Mouse (Mus musculus) forebrain, embryonic 13.5 days (tissue): ENCODE measurements at regions not wholly inside any gene's neighbourhood (a gene's known extent, or its start where the extent isn't known, plus 50 kb on each side); places are given as distances from the start of the nearest gene placed in this dataset.

Experiments
- ATAC-seq: fragments of 200-750 bp; cut with Nextera tagmentation; 2 replicates; pipeline ENCODE4 v1.8.0; 2017
- H3K27ac ChIP-seq: fragments of 300-500 bp; sonication (generic); 2 replicates; pipeline ENCODE4 v1.5.1; 2015; ENCODE audit warnings: inconsistent platforms, mild to moderate bottlenecking, moderate library complexity
- H3K27me3 ChIP-seq: fragments of 300-500 bp; sonication (generic); 2 replicates; pipeline ENCODE4 v1.6.1; 2015; ENCODE audit warnings: mild to moderate bottlenecking, inconsistent platforms
- H3K36me3 ChIP-seq: fragments of 300-500 bp; sonication (generic); 2 replicates; pipeline ENCODE4 v1.6.1; 2015; ENCODE audit warnings: mild to moderate bottlenecking, inconsistent platforms; ENCODE audit not compliant: poor library complexity, severe bottlenecking
- H3K4me1 ChIP-seq: fragments of 300-500 bp; sonication (generic); 2 replicates; pipeline ENCODE4 v1.6.1; 2015; ENCODE audit warnings: inconsistent platforms
- H3K4me2 ChIP-seq: fragments of 300-500 bp; sonication (generic); 2 replicates; pipeline ENCODE4 v1.6.1; 2015; ENCODE audit warnings: inconsistent platforms, mild to moderate bottlenecking, moderate library complexity
- H3K4me3 ChIP-seq: fragments of 300-500 bp; sonication (generic); 2 replicates; pipeline ENCODE4 v1.5.1; 2015; ENCODE audit warnings: mild to moderate bottlenecking, inconsistent platforms
- H3K9ac ChIP-seq: fragments of 300-500 bp; sonication (generic); 2 replicates; pipeline ENCODE4 v1.6.1; 2015; ENCODE audit warnings: mild to moderate bottlenecking, inconsistent platforms
- H3K9me3 ChIP-seq: fragments of 300-500 bp; sonication (generic); replicated peaks from 2 replicates; pipeline ENCODE4 v1.6.1; 2016; ENCODE audit warnings: inconsistent platforms
- WGBS: fragments of 180-500 bp; shearing (Covaris S2); methylation state at CpG from one replicate; pipeline ENCODE4 v1.1.7; 2015; 5-methylcytosine and 5-hydroxymethylcytosine counted together

DNA sequence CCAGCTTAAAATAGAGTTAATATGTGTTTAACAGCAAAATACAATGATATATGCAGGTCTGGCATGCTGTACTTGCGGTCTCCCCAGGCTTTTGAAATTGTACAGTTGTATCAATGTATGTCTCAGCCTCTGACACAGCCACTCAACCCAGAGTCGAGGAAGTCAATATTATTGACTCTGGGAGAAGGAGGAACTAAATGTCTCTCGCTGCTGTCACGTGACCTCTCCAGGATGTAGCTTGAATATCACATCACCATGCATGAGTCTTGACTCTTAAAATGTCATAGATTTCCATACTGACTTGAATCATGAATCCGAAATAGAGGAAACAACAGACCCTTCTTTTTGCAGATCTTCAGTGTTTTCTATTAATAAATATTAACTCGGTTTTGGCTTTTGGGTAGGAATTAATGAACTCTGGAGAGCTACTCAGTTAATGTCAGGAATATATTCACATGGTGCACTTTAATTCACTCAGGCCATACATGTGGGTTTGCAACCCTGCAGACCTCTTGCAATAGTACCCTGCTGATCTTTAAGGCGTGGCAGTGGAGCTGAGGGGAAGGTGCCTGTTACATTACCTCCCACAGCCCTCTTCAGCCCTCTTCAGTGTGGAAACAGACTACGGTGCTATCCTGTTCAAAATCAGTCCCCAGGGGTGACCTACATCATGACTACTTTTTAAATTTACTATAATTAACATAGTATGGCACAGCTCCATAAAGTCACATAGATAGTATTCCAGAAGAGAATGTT lies 102.7 kb upstream of the Foxn2 start:
- H3K27ac ChIP-seq: no peak overlapping the region
- no peaks in the 10 kb centered on the region for H3K27me3 ChIP-seq
- 90% methylated on average over 8 of the region's 8 CpGs for WGBS
- H3K9ac ChIP-seq: no peak overlapping the region
- ATAC-seq: no peak
- H3K9me3 ChIP-seq: no peaks in the 10 kb centered on the region
- no peak overlapping the region for H3K4me3 ChIP-seq
- H3K4me2 ChIP-seq: no peak overlapping the region
- no peaks in the 10 kb centered on the region for H3K36me3 ChIP-seq
- no peaks in the 10 kb centered on the region for H3K4me1 ChIP-seq

GRCm38 (mm10) chr17:88341141-88341540 lies 99.4 kb upstream of the Foxn2 start:
- no peak overlapping the region for H3K9ac ChIP-seq
- no peak overlapping the region for H3K4me3 ChIP-seq
- H3K36me3 ChIP-seq: no peaks in the 10 kb centered on the region
- no peak overlapping the region for H3K27ac ChIP-seq
- no peaks in the 10 kb centered on the region for H3K9me3 ChIP-seq
- H3K4me1 ChIP-seq: no peaks in the 10 kb centered on the region
- no peak overlapping the region for H3K4me2 ChIP-seq
- no peak for ATAC-seq
- H3K27me3 ChIP-seq: no peaks in the 10 kb centered on the region
- 64% methylated on average over 5 of the region's 5 CpGs for WGBS

GRCm38 (mm10) chr17:88341599-88341998 lies 98.9 kb upstream of the Foxn2 start:
- no peak for ATAC-seq
- Histone ChIP-seq H3K27me3 (no peaks in the 10 kb centered on the region), H3K27ac (no peak overlapping the region), H3K4me2 (no peak overlapping the region), H3K9me3 (no peaks in the 10 kb centered on the region), H3K9ac (no peak overlapping the region), H3K4me1 (no peaks in the 10 kb centered on the region), H3K4me3 (no peak overlapping the region), H3K36me3 (no peaks in the 10 kb centered on the region)
- WGBS: 84% methylated on average over 5 of the region's 5 CpGs

DNA sequence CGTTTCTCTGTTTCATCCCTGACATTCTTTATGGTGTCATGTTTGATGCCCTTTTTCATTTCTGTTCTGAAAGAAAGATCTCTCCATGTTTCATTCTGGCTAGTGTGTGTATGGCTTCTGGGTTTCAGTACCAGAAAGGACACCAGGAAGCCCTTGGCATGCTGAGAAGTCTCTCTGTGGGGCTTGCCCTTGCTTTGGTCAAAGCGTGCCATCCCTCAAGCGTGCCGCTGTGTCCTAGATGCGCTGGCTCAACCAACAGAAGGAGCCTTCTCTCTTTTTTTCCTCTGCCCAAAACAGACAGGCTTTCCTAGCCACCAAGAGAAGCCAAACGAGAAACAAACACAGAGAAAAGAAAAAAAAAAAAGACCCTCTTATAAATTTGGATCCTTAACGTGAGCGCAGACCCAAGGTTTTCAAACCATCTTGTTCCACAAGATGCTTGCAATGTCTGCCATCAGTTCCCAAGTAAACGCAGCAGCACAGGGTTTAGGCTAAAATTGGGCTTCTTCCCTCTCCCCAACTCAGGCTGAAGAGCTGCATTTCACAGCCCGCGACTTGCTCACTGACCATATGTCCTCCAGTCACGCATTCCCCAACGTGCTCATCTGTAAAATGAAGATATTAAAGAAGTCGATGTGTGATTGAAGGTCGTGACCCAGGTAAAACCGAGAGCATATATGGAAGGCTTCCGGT lies 97.3 kb upstream of the Foxn2 start:
- no peak for ATAC-seq
- Histone ChIP-seq H3K27me3 (no peaks in the 10 kb centered on the region), H3K36me3 (no peaks in the 10 kb centered on the region), H3K4me3 (no peak overlapping the region), H3K27ac (no peak overlapping the region), H3K9ac (no peak overlapping the region), H3K4me1 (no peaks in the 10 kb centered on the region), H3K4me2 (no peak overlapping the region), H3K9me3 (no peaks in the 10 kb centered on the region)
- 89% methylated on average over 17 of the region's 17 CpGs for WGBS

GRCm38 (mm10) chr17:88345433-88345832 lies 95.1 kb upstream of the Foxn2 start:
- no peak for ATAC-seq

DNA sequence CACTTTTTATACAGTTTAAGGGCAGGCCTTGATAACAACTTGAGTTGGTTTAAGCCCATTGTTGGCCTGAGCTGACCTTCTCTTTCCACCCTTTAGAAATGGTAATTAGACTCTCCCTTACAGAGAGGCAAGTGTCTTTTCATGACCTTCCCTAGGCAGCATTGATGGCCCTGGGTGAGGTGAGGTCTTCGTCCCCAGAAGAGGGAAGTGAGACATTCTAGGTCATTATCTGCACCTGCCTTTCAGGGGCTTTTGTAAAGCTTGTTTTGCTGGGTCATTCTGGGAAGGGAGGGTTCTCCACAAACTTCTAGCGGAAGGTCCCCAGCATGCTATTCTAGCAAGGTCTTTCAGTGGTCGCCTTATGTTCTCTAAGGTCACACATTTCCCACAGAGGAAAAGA lies 93.6 kb upstream of the Foxn2 start:
- no peak overlapping the region for H3K9ac ChIP-seq
- no peak overlapping the region for H3K4me3 ChIP-seq
- H3K27ac ChIP-seq: no peak overlapping the region
- no peak overlapping the region for H3K4me2 ChIP-seq
- no peaks in the 10 kb centered on the region for H3K9me3 ChIP-seq
- WGBS: 55% methylated on average over 3 of the region's 3 CpGs
- H3K4me1 ChIP-seq: no peaks in the 10 kb centered on the region
- no peak for ATAC-seq
- H3K36me3 ChIP-seq: no peaks in the 10 kb centered on the region
- no peaks in the 10 kb centered on the region for H3K27me3 ChIP-seq

More at GRCm38 (mm10) chr17:88345433-88345832, 95.1 kb upstream of the Foxn2 start:
- H3K9ac ChIP-seq: no peak overlapping the region
- WGBS: 80% methylated on average over 9 of the region's 9 CpGs
- no peaks in the 10 kb centered on the region for H3K4me1 ChIP-seq
- no peak overlapping the region for H3K27ac ChIP-seq
- H3K4me3 ChIP-seq: no peak overlapping the region
- no peak overlapping the region for H3K4me2 ChIP-seq
- H3K27me3 ChIP-seq: no peaks in the 10 kb centered on the region
- H3K9me3 ChIP-seq: no peaks in the 10 kb centered on the region
- H3K36me3 ChIP-seq: no peaks in the 10 kb centered on the region

DNA sequence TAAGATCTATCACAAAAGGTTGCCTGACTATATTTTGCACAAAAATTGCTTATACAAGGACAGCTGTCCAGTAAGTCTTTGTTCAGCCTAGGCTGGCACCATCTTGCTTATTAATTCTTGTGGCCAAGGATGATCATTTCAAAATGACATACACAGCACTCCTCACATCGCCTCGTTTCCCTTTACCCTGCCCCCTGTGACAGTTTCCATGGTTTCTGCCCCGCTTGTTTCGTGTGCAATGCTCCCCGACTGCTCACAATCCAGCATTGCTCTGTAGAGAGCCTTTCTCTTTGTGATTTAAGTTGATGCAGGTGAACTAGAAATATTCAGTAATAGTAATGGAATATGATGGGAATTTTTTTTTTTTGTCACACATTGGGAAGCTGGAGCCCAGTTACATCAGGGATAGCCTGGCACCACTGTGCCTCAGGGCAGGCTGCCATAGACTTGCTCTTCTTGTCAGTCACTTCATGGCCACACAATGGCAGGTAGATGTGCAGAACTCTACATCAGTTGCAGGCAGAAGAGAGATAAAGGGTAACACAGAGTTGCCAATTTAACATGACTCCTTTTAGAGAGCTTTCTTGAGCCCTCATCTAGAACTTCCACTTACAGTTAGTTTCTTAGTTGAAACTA lies 90.6 kb upstream of the Foxn2 start:
- Histone ChIP-seq H3K27ac (no peak overlapping the region), H3K9me3 (0 out of 2 replicates have a peak, but pooled peaks cover 6% of the 10 kb centered on the region), H3K4me3 (no peak overlapping the region), H3K4me2 (no peak overlapping the region), H3K36me3 (no peaks in the 10 kb centered on the region), H3K27me3 (no peaks in the 10 kb centered on the region), H3K9ac (no peak overlapping the region), H3K4me1 (no peaks in the 10 kb centered on the region)
- ATAC-seq: no peak
- WGBS: 72% methylated on average over 5 of the region's 5 CpGs

DNA sequence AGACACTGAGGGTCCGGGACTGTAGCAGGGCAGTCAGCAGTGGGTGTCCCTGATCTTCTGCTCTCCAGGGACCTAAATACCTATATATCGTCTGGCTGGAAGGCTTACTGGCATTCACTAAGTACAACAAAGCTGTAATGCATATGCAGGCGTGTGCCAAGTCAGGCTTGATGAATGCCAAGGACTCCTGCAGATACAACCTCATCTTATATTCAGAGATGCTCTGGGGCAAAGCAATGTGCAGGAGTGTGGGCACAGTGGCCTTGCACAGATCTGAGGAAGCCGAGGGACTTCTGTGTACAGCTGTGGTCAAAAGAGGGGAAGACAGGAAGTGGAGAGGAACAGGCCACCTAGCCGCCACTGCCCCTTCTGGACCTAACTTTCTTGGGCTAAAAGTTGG lies 89.5 kb upstream of the Foxn2 start:
- no peak overlapping the region for H3K9ac ChIP-seq
- no peak for ATAC-seq
- H3K36me3 ChIP-seq: no peaks in the 10 kb centered on the region
- 0 out of 2 replicates have a peak, but pooled peaks cover 6% of the 10 kb centered on the region for H3K9me3 ChIP-seq
- H3K4me2 ChIP-seq: no peak overlapping the region
- 77% methylated on average over 5 of the region's 5 CpGs for WGBS
- no peaks in the 10 kb centered on the region for H3K4me1 ChIP-seq
- H3K27me3 ChIP-seq: no peaks in the 10 kb centered on the region
- H3K27ac ChIP-seq: no peak overlapping the region
- no peak overlapping the region for H3K4me3 ChIP-seq

DNA sequence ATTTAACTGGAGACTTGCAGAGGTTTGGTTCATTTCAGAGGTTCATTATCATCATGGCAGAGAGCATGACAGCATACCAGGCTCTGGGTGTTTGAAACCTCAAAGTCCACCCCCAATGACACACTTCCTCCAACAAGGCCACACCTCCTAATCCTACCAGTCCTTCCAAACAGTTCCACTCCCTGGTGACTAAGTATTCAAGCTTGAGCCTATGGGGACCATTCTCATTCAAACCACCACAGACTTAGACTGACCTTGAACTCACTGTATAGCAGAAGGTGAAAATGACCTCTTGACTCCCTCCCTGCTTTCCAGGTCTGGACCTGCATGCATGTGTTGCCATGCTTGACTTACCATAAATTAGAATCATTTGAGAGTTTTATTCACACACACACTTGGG lies 87.6 kb upstream of the Foxn2 start:
- H3K4me2 ChIP-seq: no peak overlapping the region
- H3K36me3 ChIP-seq: no peaks in the 10 kb centered on the region
- no peak overlapping the region for H3K4me3 ChIP-seq
- ATAC-seq: no peak
- no peak overlapping the region for H3K9ac ChIP-seq
- no peak overlapping the region for H3K27ac ChIP-seq
- no peaks in the 10 kb centered on the region for H3K27me3 ChIP-seq
- no peaks in the 10 kb centered on the region for H3K4me1 ChIP-seq
- H3K9me3 ChIP-seq: 0 out of 2 replicates have a peak, but pooled peaks cover 6% of the 10 kb centered on the region

GRCm38 (mm10) chr17:88361161-88361560 lies 79.3 kb upstream of the Foxn2 start:
- ATAC-seq: no peak
- no peak overlapping the region for H3K4me3 ChIP-seq
- H3K27ac ChIP-seq: no peak overlapping the region
- no peaks in the 10 kb centered on the region for H3K4me1 ChIP-seq
- H3K36me3 ChIP-seq: no peaks in the 10 kb centered on the region
- 78% methylated on average over 2 of the region's 2 CpGs for WGBS
- H3K27me3 ChIP-seq: no peaks in the 10 kb centered on the region
- no peak overlapping the region for H3K9ac ChIP-seq
- H3K4me2 ChIP-seq: no peak overlapping the region
- H3K9me3 ChIP-seq: no peaks in the 10 kb centered on the region

DNA sequence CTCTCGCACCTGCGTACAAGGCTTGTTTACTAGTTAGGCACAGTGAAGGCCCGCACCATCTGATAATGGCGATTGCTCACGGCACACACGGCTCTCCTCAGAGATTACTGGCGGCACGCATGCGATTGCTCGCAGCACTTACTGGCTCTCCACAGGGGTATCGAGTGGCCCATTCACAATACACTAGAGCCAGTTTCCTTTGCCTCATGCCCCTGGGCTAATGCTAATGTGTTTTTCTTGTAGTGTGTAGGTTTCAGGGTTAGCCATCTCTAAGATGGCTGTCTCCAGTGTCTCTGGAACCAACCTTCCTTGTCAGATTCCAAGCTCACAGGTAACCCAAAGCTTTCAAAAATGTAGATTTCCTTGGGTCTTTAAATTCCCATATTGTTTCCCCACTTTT lies 78.1 kb upstream of the Foxn2 start:
- ATAC-seq: no peak
- Histone ChIP-seq H3K9ac (no peak overlapping the region), H3K4me1 (no peaks in the 10 kb centered on the region), H3K4me3 (no peak overlapping the region), H3K36me3 (no peaks in the 10 kb centered on the region), H3K9me3 (no peaks in the 10 kb centered on the region), H3K27ac (no peak overlapping the region), H3K4me2 (no peak overlapping the region), H3K27me3 (no peaks in the 10 kb centered on the region)
- 87% methylated on average over 11 of the region's 11 CpGs for WGBS

DNA sequence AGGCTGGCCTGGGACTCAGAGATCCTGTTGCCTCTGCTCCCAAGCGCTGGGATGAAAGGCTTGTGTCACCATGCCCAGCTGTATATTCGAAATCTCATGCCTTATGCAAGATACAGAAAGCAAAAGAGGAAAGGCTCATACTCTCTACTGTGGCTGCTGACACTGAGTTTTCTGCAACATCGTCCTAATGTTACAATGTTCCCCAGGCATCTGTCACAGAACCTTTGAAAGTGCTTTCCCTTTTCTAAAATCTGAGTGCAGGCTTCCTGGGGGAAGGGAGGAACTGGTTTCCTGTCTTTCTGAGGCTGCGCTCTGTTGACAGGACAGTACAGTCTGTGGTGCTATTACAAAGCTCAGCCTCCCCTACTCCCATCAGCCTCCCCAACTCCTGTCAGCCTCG lies 72.6 kb upstream of the Foxn2 start:
- no peaks in the 10 kb centered on the region for H3K27me3 ChIP-seq
- no peak overlapping the region for H3K4me3 ChIP-seq
- no peaks in the 10 kb centered on the region for H3K4me1 ChIP-seq
- H3K27ac ChIP-seq: no peak overlapping the region
- no peak overlapping the region for H3K4me2 ChIP-seq
- WGBS: 85% methylated on average over 5 of the region's 5 CpGs
- no peak for ATAC-seq
- no peak overlapping the region for H3K9ac ChIP-seq
- no peaks in the 10 kb centered on the region for H3K36me3 ChIP-seq
- no peaks in the 10 kb centered on the region for H3K9me3 ChIP-seq
